Mouse (Mus musculus) adrenal gland, postnatal 25 days (tissue): Measurements from ENCODE around the gene Nrap. TPM values are rescaled to one million over a fixed set of nuclear protein-coding genes. Genes with fewer than 3 reads are reported as not detected.
"Not testable (repeated sequence)": the region's sequence is repeated elsewhere in the genome, so short reads cannot be mapped to it uniquely, and the experiment has no call there.

ENCODE experiments used
- DNase-seq: peaks from one replicate; pipeline ENCODE4 v3.0.0; 2021; ENCODE audit warnings: mixed read lengths
- long read RNA-seq: library from polyadenylated mRNA; stranded (forward); transcript quantifications from one replicate; pipeline ENCODE4 v2.0.0, GENCODE M21; 2021
- total RNA-seq: library from RNA; stranded (reverse); gene quantifications from 2 replicates; pipeline ENCODE4 v1.2.3, GENCODE M21; 2021

Gene Nrap
- 0.09 TPM in 1 of 2 replicates, not detected in the other for total RNA-seq
- long read RNA-seq, partial matches to known transcripts, result 0 of 1 reads
- long read RNA-seq, other reads (novel, unspliced or antisense), result 1 of 1 reads

DNA sequence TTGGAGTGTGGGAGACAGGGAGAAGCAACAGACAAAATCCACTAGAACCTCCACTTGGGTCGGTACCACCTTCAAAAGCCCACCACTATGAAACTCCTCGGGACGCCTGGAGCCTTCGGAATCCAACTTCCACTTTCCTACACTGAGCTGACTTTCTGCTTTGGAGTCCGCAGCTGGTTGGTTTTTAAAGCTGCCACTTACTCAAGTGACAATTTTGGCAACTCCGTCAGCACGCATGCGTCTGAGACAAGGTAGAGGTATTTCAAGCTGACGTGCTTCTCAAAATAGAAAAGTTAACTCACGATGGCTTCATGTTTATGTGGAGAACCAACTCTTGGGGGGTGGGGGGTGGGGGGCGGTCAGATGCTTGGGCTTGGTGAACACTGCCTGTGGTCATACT is at the start of gene Nrap:
Gene Nrap, minus strand, starts transcription at position 159 of the 400 bp plus-strand sequence.
- DNase-seq, result no peak

DNA sequence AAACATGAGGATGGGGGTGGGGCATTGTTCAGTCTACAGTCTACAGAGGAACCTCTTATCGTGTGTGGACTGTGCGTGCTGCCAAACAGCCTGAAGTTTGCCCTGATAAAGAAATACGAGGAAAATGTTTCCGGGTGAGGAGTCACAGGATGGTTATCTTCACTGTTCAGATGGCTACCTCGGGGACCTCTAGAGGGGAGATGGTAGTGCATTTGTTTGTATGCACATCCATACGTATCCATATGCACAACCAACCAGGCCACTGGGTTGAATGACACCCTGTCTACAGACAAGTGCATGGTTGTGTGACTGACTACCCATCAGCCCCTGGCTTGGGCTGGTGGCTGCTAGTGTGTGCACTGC is 49.2 kb upstream of the Nrap start:
- DNase-seq, result no peak

DNA sequence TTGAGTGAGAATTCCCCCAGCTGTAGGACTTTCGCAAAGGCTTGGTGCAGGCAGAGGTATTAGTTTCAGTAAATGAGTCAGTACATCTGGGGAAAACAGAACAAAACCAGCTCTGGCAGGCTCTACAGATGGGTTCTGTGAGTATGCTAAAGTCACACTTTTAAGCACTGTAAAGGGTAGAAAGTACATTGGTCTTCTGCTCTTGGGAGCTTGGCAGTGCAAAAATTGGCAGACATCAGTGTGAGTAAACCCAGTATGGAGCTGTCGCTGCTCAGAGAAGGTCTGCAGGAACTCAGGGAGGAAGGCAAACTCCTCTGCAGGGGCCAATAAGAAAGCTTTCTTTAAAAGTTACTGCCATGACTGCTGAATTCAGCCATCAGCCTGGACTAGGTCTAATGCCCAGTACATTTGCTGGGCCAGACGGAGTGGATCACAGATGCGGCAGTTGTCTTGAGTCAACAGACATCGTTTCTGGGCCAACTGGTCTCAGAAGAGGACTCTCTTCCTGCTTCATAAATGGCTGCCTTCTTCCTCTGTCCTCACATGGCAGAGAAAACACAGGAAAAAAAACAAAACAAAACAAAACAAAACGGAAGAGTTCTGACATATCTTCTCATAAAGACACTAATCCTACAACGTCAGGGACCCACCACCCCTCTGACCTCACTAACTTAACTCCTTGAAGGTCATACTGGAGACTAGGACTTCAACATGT is 48.7 kb upstream of the Nrap start:
- DNase-seq, result no peak

DNA sequence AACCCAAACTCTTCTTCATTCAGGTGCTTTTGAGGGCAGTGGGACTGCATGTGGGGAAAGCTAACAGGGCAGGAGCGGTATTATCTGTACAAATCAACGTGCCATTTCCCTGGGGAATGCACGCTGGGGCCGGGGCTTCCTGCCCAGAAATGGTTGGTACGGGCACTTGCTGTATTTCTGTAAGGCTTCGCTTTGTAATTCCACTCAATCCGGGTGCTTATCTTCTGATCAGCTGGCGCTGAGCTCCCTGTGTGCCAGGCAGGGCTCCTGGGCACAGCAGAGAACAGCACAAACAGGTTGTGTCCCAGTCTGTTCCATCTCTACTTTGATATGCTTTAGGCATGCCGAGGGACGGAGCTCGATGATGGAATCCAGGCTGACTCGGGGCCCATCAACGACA is 46.5 kb upstream of the Nrap start:
- DNase-seq, result no peak

DNA sequence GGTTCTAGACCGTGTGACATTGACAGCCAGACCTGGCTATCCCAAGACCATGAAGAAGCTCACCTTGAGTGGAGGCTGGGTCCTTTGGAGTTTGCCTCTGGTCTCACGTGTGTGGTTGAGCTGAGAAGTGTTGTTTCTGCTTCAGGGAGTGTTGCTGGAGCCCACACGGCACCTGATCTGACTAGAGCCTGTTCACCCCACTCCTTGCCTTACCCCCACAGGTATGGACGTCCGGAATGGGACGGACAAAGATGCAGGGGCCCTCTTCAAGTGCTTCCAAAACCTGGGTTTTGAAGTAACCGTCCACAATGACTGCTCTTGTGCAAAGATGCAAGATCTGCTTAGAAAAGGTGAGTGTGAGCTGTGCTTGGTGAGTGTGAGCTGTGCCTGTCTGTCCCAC is 43.7 kb upstream of the Nrap start:
- no peak for DNase-seq

DNA sequence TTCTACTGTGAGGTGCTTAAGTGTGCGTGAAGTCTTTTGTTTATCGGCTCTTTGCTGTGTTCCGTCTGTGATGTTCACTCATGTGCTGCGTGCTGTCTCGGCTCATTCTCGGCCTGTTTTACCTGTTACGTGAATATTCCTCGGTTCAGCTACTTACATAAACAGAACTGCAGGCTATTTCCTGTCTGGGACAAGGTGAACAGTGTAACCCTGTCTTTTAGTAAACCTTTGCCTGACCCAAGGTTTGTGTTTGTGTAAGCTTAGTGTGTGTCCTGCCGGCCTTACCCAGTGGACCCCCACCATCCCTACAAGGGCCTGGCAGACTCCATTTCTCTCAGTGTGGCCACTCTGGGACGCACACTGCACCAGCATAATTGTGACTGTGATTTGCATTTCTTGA is 42.9 kb upstream of the Nrap start:
- no peak for DNase-seq

DNA sequence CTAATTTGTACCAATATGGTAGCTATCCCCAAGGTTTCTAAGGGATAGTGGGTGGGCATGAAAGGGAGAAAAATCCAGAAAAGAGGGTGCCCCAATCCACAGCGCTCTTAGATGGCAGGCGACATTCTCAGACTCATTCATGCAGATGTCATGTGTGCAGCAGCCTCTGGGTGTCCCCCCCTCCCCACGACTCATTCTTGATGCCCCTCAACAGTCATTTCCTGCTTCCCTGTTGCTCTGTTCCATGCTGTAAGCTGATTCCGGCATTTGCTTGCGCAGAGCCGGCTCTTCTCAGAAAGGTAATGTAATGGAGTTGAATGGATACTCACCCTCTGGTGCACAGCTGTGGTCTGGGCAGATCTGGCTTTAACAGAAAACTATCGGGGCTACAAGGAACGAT is 40.5 kb upstream of the Nrap start:
- DNase-seq, result no peak

DNA sequence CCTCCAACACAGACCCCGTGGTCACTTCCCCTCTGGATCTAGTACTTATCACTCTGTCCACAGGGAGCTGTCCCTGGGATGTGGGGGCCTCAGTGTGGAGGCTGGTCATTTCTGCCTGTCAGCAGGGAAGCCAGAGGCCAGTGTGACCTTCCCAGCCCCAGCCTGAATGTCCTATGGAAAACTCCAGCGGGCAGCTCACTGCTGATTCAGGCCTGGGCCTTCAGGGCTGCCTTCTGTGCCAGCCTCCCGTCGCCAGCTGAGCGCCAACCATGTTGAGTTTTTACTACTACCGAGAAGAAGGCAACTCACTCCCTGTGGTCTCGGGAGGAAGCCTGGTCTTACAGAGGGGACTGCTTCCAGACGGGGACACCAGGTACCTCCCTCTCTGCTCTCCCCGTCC is 35.7 kb upstream of the Nrap start:
- peak; percentile 30 for DNase-seq

DNA sequence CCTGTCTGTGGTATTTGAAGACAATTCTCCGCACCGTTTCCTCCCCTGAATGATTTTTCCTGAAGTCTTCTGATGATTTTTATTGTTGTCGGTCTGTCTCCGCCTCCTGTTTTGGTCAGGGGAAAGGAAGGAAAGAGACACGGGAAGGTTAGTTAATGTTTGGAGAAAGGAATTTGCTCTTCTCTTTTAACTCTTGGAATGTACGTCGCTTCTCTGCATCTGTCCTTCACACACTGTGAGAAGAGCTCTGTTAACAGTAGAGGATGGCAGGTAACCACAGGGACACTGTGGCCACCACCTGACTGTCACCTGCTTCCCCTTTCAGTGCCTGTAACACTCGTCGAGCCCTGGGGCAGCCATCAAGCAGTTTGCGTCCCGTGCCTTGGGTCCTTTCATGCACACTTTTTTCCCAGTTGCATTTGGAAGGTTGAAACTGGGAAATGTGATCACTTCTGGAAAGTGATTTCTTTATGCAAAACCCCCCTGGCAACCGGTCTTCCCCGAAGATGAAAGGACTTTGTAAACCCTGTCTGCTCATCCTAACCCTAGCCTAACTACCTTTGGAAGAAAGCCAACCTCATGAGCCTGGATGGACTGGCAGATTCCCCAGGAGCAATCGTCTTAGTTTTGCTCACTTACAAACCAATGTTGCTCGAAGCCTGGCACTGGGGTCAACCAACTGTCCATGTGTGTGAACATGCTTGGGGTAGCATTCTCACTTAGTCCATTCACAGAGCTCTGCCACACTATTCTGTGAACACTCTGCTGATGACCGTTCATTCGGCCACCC is 35.0 kb upstream of the Nrap start:
- DNase-seq, result no peak

DNA sequence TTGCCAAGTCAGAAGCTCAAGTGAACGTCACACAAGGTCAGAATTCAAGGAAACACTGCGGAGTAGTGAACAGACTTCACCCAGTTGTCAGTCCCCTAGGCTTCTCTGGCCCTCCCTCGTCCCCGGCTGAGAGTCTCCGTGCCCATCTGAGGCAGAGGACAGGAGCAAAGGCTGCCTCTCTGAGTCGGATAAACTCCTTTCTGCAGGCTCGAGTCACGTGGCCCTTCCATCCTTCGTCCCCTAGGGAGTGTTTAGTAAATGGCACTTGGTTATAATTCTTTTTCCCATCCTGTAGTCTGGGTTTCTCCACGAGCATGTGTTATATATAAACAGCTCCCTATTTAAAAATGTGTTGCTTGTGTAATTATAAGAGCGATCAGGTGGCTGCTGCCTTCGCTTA is 33.5 kb upstream of the Nrap start:
- DNase-seq, result no peak

DNA sequence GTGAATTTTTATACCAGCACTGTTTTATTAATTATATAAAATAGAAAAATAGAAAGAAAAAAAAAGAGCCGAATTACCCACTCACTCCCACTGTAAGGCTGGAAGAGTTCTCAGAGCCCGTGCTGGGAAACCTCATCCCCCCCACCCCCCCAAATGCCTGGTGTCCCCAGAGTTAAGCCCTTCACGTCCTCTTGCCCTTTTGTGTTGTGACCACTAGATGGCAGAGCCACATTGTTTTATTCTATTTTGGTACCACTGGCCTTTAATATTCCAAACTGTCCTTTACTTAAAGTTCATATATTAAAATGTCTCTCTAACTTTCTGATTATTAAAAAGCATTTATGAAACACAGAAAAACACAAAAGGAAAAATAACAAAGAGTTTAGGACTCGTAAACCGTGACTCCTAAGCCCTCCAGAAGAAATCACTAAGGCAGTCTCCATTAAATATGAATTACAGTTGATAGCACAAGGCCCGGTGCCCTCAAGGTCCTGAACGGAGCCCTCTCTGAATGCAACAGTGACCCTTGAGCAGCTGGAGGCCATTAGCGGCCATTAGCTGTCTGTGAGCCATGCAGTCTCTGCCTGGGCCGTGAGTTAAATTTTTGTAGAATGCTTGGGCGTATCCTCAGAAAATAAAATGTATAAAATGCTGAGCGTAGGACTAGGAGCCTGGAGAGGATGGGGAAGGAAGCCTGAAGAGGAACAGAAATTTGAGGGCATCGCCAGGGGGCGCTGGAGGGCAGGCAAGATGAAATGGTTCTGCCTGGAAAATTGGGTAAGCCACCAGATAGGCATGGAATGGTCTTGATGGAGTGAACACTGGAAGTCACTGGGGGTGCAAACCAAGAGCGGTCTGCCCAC is 32.9 kb upstream of the Nrap start:
- peak; percentile 91 for DNase-seq

DNA sequence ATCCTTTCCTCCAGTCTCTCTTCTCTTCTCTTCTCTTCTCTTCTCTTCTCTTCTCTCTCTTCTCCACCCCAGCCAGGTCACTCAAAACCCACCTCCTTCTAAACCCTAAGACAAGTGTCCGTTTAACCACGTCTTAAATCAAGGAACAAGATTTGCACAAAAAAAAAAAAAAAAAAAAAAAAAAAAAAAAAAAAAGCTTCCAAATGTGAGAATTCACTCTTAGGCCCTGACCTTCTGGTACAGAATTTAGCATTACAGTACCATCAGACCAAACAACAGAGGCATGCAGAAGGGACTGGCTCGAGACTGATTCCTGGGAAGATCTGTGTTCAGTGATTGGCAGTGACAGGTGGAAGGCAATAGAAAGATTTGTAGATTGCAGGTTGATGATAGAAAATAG is 30.5 kb upstream of the Nrap start:
- DNase-seq, result no peak

DNA sequence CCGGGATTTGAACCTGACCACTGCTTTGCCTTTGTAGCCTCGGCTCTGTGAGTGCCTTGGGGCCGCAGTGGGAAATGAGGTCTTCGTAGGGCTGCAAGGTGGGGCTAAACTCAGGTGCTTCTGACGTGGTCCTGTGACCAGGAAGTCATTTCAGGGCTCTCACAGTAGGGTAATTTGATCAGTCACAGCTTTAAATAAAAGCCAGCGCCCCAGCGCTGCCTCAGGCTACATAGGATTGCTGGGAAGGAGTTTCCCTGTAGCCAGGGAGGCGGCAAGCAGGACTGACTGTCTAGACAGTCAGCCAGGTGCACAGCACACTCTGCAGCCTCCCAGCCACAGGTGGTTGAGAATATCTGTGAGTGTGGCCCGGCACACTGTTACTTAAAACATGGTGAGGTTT is 29.6 kb upstream of the Nrap start:
- no peak for DNase-seq

DNA sequence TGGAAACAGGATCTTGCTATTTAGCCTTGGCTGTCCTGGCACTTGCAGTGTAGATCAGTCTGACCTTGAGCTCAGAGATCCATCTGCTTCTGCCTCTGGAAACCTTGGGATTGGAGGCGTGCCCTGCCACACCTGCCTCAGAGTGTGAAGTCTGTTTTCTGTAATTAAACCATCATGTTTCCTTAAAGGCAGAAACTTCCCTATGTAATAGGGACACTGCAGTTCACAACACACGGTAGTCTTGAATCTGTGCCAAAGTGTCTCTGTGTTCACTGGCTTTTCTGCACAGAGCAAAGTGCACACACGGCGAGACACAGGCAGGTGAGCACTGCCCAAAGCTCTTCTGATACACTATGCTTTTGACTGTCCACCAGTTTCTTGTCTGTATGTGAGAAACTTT is 28.6 kb upstream of the Nrap start:
- DNase-seq, result no peak

DNA sequence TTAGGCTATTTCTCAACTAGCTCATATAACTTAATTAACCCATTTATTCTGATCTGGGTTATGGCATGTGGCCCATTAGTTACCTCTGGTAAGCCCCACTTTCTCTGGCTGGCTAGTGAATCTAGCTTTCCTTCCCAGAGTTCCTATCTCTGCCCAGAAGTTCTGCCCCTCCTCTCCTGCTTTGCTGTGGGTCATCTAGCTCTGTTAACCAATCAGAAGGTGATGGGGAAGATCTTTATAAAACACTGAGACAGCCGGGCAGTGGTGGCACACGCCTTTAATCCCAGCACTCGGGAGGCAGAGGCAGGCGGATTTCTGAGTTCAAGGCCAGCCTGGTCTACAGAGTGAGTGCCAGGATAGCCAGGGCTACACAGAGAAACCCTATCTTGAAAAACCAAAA is 20.0 kb upstream of the Nrap start:
- DNase-seq, result not testable (repeated sequence)

DNA sequence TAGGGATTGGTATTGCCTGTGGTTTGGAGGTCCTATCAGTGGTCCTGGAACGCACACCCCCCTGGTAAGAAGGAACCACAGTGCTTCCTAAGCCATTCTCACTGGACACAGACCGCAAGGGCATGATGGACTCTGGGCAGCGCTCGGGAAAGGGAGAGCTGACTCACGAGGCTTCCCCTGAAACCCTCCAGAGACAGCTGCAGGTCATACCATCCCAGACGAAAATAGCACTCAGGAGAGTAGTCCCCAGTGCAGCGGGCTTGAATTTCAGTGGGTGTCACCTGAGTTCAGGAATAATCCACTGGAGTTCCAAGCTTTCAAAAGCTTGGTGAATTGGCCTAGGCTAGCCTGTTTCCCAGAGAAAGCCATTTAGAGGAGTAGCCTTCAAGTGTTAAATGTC is 16.7 kb upstream of the Nrap start:
- DNase-seq, result no peak

DNA sequence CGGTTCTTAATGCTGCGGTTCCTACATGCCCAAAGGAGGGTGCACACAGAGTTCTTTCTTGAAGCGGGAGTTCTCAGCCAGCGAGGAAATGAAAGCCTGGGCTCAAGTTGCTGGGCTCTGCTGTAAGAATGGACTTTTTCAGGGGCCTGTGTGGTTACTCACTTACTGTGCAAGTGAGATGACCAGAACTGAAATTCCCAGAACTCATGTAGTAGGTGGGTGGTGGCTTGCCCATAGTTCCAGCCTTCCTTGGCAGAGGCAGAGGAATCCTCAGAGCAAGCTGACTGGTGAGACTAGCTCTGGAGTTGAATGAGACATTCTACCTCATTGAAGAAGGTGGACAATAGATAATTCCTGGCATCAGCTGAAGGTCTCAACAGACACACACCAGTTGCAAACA is 16.0 kb upstream of the Nrap start:
- no peak for DNase-seq

DNA sequence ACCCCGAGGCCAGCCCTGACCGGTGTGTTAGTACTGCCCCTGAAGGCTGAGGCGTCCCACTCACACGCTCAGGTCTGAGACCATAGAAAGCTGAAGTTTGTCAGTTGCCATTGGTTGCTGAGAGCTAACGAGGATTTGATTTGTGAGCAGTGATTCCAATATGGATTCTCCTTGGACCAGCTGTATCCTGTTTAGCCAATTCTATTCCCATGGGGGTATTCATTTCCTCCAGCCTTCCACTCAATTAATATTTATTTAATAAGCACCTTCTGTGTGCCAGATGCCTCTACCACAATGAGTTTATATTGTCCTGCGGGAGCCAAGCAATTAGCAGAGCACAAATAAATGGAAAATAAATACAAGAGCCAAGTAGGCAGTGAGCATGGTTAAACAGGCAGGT is 12.0 kb upstream of the Nrap start:
- no peak for DNase-seq

DNA sequence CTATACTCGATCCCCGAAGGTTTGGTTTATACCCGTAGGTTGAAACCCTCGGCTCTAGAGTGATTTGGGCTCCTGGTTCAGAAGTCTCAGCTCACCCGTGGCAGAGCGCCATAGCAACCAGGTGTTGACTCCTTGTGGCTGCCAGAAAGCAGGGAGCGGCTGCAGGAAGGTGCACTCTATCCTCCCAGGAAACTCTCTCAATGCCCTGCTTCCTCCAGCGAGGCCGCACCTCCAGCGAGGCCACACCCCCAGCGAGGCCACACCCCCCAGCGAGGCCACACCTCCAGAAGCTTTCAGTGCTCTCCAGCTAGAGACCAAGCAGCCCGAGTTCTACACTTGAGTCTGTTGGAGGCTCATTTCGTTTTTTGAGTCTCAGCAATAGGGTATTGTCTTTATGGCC is 10.4 kb upstream of the Nrap start:
- peak; percentile 72 for DNase-seq

DNA sequence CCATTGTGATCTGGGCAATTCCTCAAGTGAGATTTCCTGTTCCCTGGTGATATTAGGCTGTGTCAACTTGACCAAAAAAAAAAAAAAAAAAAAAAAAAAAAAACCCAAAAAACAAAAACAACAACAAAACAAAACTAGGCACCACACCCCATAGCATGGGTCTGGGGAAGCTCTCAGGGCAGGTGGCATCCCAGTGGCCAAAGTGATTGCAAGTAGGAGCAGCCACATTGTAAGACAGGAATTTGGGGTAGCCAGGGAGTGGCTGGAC is 8.6 kb upstream of the Nrap start:
- no peak for DNase-seq

DNA sequence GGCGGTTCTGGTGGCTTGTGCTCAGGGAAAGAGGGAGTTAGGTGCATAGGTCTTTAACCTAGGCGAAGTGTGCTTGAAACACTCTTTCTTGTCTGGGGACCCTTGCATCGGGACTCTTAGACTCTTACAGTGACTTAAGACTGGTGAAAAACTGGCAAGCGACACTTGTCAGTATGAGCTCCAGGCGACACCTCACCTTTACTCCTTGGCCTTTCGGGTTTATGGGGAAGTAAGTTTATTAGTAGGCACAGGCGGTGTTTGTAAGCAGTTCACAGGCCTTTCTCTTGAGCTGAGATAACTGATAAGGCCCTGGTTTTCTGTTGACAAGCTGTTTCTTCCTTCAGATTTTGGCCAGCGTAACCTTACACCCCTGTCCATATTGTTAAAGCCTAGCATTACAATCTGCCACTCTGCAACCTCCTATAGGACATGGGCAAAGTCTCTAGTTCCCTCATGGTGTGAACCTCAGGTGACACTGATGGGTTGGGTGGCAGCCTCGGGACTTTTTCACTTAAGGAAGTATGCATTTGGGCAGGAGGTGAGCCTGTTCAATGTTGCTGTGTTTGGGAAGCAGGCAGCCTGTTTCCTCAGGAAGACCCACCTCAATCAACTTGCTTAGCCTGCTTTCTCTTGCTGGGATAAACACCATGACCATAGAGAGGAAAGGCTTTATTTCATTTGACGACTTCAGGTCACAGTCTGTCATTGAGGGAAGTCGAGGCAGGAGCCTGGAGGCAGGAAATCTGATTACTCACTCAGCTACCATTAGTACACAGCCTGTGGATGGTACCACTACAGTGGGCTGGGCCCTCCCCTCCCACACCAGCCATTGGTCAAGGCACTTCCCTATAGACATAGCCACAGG is 8.1 kb upstream of the Nrap start:
- DNase-seq, result no peak
